Mouse (Mus musculus) brain, embryonic 14.5 days (tissue): ENCODE measurements around the gene Mapk1ip1. TPM values are rescaled to one million over a fixed set of nuclear protein-coding genes. Genes with fewer than 3 reads are reported as not detected.
A peak's percentile ranks its signal among the peaks of the same experiment; 100 is the strongest.

Experiments used
- DNase-seq: peaks from one replicate; pipeline ENCODE4 v3.0.0-alpha.2; 2011; ENCODE audit warnings: low read depth
- CTCF ChIP-seq: fragments of 200-500 bp; IDR thresholded peaks from 2 replicates; pipeline ENCODE4 v1.5.1; 2012; ENCODE audit warnings: inconsistent platforms, mild to moderate bottlenecking, moderate library complexity, borderline replicate concordance; ENCODE audit not compliant: insufficient read depth, insufficient read length; ENCODE audit errors: extremely low read depth
- POLR2A ChIP-seq: fragments of 200-500 bp; IDR thresholded peaks from 2 replicates; pipeline ENCODE4 v1.6.1; 2012; ENCODE audit warnings: mild to moderate bottlenecking, inconsistent platforms, borderline replicate concordance; ENCODE audit not compliant: poor library complexity, insufficient read depth, insufficient read length, severe bottlenecking; ENCODE audit errors: extremely low read depth
- polyA plus RNA-seq: library from polyadenylated mRNA; depleted of rRNA; stranded (reverse); fragments of >200 nt; gene quantifications from 2 replicates; pipeline ENCODE4 v1.2.3, GENCODE M21; 2012; rRNA removed

Mapk1ip1 gene
- 60.8 and 85.5 TPM in 2 replicates for polyA plus RNA-seq

DNA sequence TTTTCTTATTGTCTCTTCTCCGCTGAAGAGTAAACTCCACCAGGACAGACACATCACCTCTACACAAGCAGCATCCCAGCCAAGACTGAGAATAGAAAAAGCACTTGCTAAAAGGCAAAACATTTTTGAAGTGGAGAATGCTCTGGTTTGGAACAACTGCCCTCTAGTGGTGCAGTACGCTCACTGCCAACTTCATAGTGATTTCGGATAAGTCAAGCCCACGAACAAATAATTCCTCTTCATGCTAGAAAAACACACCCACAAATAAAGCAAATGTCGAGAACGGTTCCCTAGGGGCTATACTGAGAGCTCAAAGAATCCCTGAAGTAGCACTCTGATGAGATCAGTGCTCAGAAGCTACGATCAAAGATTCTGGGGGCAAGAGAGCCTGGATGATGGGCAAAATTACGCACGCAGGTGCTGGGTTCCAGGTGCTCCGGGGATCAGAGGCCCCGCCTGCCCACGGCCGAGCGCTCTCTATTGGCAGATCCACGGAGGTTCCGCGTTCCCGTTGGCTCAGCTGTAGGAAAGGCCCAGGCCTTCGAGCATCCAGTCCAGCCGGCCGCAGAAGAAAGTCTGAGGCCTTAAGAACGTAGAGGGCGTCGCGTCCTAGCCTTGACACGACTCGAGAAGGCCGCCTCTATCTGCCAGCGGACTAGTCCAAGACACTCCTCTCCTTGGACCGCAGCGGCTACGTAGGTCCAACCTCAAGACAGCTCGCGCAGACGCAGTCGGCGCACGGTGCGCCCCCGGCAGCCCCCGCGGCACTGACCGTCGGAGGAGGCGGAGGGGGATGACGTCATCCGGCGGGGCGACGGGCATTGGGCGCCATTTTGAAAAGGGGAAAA lies at the start of gene Mapk1ip1, which contains the start of gene Ppp2r2d:
TSS of gene Mapk1ip1 (minus strand) at position 730 of the 848 bp plus-strand sequence.
TSS of gene Ppp2r2d (plus strand) at position 536 of the 848 bp plus-strand sequence.
- peak; percentile 99 for DNase-seq
- TF ChIP-seq POLR2A (peak; percentile 48; the same call in 1 of the 2 replicates), CTCF (peak; percentile 83)

- no peak for TF ChIP-seq CTCF
- TF ChIP-seq POLR2A, result no peak
Measured at GRCm38 (mm10) chr7:138885365-138886289, 39.6 kb upstream of the Mapk1ip1 start.

DNA sequence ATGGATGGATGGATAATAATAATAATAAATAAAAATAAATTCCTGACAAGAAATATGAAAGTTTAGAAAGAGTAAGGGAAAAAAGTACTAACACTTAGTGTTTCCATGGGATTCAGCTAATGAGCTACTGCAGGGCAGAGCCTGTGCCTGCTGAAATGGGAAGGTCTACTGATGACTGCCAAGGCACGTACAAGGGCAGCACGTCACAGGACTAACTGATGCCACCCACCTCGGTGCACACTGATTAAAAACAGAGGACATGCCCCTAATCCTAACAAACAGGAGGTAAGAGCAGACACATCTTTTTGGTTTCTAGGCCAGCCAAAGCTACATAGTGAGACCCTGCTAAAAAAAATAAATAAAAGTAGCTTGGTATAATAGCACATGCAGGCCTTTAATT lies 37.7 kb upstream of the Mapk1ip1 start:
- no peak for TF ChIP-seq POLR2A
- no peak for TF ChIP-seq CTCF
- DNase-seq, result no peak

More at GRCm38 (mm10) chr7:138885365-138886289, 39.6 kb upstream of the Mapk1ip1 start:
- DNase-seq, result no peak

GRCm38 (mm10) chr7:138875031-138875430 lies 29.0 kb upstream of the Mapk1ip1 start:
- TF ChIP-seq POLR2A (no peak), CTCF (no peak)
- DNase-seq, result no peak

DNA sequence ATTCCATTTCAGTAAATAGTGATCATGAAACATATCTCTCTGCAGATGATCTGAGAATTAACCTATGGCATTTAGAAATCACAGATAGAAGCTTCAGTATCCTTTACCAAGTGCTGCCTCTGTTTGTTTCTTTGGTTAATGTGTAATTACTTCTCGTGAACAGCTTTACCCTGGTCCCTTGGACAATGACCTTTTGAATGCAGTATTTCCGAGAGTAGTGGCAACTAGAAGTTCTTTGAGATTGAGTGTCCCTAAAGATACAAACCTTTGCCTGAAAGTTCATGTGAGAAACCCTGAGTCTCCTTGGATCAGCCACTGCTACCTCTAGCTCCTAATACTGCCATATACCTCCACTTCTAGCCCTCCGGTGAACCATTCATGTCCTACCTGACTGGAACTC lies 26.9 kb upstream of the Mapk1ip1 start:
- no peak for TF ChIP-seq POLR2A
- no peak for TF ChIP-seq CTCF
- no peak for DNase-seq

DNA sequence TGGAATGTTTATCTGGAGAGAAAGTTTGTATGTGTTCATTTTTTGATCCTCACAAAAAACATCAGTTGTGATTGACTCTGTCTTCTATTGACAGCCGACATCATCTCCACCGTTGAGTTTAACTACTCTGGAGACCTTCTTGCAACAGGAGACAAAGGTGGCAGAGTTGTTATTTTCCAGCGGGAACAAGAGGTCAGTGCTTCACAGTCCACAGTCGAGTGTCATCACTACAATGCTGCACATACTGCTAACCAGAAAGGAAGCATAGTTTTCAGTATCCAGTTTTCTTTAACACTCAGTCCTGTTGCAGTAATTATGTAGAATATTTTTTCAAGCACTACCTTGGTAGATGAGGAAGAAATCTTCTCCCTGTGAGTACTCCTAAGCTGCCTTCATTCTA lies 22.2 kb upstream of the Mapk1ip1 start:
- TF ChIP-seq POLR2A (no peak), CTCF (no peak)
- DNase-seq, result no peak

DNA sequence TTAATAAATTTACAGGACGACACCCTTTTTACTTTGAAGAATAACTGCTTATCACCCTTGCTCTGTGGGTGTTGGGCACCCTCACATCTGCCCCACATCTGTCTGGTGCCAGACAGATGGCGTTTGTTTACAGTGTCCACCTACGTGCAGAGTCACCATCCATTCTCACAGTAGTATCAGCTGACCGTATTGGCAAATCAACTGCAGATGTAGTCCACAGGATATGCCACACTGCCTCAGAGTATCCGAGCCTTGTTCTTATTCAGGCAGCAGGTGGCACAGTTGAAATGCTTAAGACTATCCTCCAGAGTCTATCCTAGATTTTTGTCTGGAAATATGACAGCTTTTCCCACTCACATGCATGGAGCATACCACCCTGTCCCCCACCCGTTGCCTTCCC lies 21.2 kb upstream of the Mapk1ip1 start:
- TF ChIP-seq POLR2A (no peak), CTCF (no peak)
- DNase-seq, result no peak

GRCm38 (mm10) chr7:138864776-138865175 lies 18.7 kb upstream of the Mapk1ip1 start:
- no peak for TF ChIP-seq POLR2A
- no peak for TF ChIP-seq CTCF
- no peak for DNase-seq

- no peak for TF ChIP-seq CTCF
- TF ChIP-seq POLR2A, result no peak
- DNase-seq, result no peak
Measured at GRCm38 (mm10) chr7:138863950-138864572, 18.0 kb upstream of the Mapk1ip1 start.

DNA sequence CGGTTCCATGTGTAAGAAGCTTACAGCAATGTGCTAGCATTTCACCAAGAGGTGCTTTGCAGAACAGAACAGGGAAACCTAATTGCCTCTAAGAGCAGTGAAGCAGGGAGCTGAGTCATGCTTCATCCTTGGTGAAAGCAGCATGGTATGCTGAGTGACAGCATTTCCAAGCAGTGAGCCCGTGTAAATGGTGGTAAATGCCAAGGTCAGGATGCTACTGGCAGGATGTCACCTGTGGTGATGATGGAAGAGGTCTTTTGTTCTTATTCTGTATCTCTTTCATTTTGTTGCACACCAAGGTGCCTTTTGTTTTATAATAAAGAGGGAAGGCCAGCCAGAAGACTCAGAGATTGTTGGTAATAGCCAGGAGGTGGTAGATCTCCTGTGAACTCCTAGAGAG lies 10.6 kb upstream of the Mapk1ip1 start:
- DNase-seq, result no peak
- TF ChIP-seq CTCF (no peak), POLR2A (no peak)
